Mouse (Mus musculus): ENCODE data around the gene Foxf1. TPM values are rescaled to one million over a fixed set of nuclear protein-coding genes. Genes with fewer than 3 reads are reported as not detected.

Foxf1 gene
- polyA plus RNA-seq, 1 experiment from 2014 or later = 4.9 TPM

- H3K27ac ChIP-seq = no peak overlapping the region
- H3K9me3 ChIP-seq = no peaks in the 10 kb centered on the region
- H3K27me3 ChIP-seq (ENCODE audit: insufficient read depth, poor library complexity, severe bottlenecking) = peaks cover 100% of the 10 kb centered on the region
- H3K4me3 ChIP-seq = no peak overlapping the region
- no peaks in the 10 kb centered on the region for H3K36me3 ChIP-seq
- peaks cover 27% of the 10 kb centered on the region for H3K4me1 ChIP-seq (replicated peaks)
- WGBS = 1% methylated on average over 15 of the region's 15 CpGs
- DNase-seq (ENCODE audit: low spot score) = peak; percentile 33
Measured at GRCm38 (mm10) chr8:121074108-121074847, 9.9 kb upstream of the Foxf1 start.

- Histone ChIP-seq H3K4me1 (replicated peaks) (peaks cover 27% of the 10 kb centered on the region), H3K4me3 (no peak overlapping the region), H3K36me3 (no peaks in the 10 kb centered on the region), H3K27me3 (ENCODE audit: insufficient read depth, poor library complexity, severe bottlenecking) (peaks cover 100% of the 10 kb centered on the region), H3K9me3 (no peaks in the 10 kb centered on the region), H3K27ac (no peak overlapping the region)
- DNase-seq (ENCODE audit: low spot score) = no peak
- WGBS = 1% methylated on average over 10 of the region's 10 CpGs
Measured at GRCm38 (mm10) chr8:121074848-121075145, 9.4 kb upstream of the Foxf1 start.

GRCm38 (mm10) chr8:121075936-121076335, 8.2 kb upstream of the Foxf1 start:
- 1% methylated on average over 13 of the region's 13 CpGs for WGBS
- DNase-seq (ENCODE audit: low spot score) = peak; percentile 41
- Histone ChIP-seq H3K9me3 (no peaks in the 10 kb centered on the region), H3K4me3 (no peak overlapping the region), H3K27ac (no peak overlapping the region), H3K4me1 (replicated peaks) (peaks cover 28% of the 10 kb centered on the region), H3K27me3 (ENCODE audit: insufficient read depth, poor library complexity, severe bottlenecking) (peaks cover 100% of the 10 kb centered on the region), H3K36me3 (no peaks in the 10 kb centered on the region)

GRCm38 (mm10) chr8:121076555-121076954, 7.6 kb upstream of the Foxf1 start:
- H3K27ac ChIP-seq = no peak overlapping the region
- H3K4me1 ChIP-seq (replicated peaks) = peaks cover 26% of the 10 kb centered on the region
- DNase-seq (ENCODE audit: low spot score) = peak; percentile 11
- WGBS = 7% methylated on average over 7 of the region's 7 CpGs
- no peaks in the 10 kb centered on the region for H3K36me3 ChIP-seq
- H3K27me3 ChIP-seq (ENCODE audit: insufficient read depth, poor library complexity, severe bottlenecking) = peaks cover 100% of the 10 kb centered on the region
- H3K4me3 ChIP-seq = no peak overlapping the region
- H3K9me3 ChIP-seq = no peaks in the 10 kb centered on the region

- no peak overlapping the region for H3K27ac ChIP-seq
- no peaks in the 10 kb centered on the region for H3K9me3 ChIP-seq
- DNase-seq (ENCODE audit: low spot score) = peak; percentile 28
- 2% methylated on average over 14 of the region's 14 CpGs for WGBS
- H3K4me3 ChIP-seq = no peak overlapping the region
- peaks cover 100% of the 10 kb centered on the region for H3K27me3 ChIP-seq (ENCODE audit: insufficient read depth, poor library complexity, severe bottlenecking)
- no peaks in the 10 kb centered on the region for H3K36me3 ChIP-seq
- H3K4me1 ChIP-seq (replicated peaks) = peaks cover 29% of the 10 kb centered on the region
Measured at GRCm38 (mm10) chr8:121078721-121079120, 5.5 kb upstream of the Foxf1 start.

- no peaks in the 10 kb centered on the region for H3K36me3 ChIP-seq
- H3K9me3 ChIP-seq = no peaks in the 10 kb centered on the region
- peaks cover 33% of the 10 kb centered on the region for H3K4me1 ChIP-seq (replicated peaks)
- H3K4me3 ChIP-seq = no peak overlapping the region
- DNase-seq (ENCODE audit: low spot score) = no peak
- 2% methylated on average over 7 of the region's 7 CpGs for WGBS
- H3K27me3 ChIP-seq (ENCODE audit: insufficient read depth, poor library complexity, severe bottlenecking) = peaks cover 100% of the 10 kb centered on the region
- no peak overlapping the region for H3K27ac ChIP-seq
Measured at GRCm38 (mm10) chr8:121079201-121079600, 5.0 kb upstream of the Foxf1 start.

GRCm38 (mm10) chr8:121079944-121080343, 4.2 kb upstream of the Foxf1 start:
- 3% methylated on average over 12 of the region's 12 CpGs for WGBS
- H3K4me3 ChIP-seq = no peak overlapping the region
- peaks cover 41% of the 10 kb centered on the region for H3K4me1 ChIP-seq (replicated peaks)
- peaks cover 100% of the 10 kb centered on the region for H3K27me3 ChIP-seq (ENCODE audit: insufficient read depth, poor library complexity, severe bottlenecking)
- no peak overlapping the region for H3K27ac ChIP-seq
- H3K9me3 ChIP-seq = no peaks in the 10 kb centered on the region
- peak; percentile 43 for DNase-seq (ENCODE audit: low spot score)
- H3K36me3 ChIP-seq = no peaks in the 10 kb centered on the region

GRCm38 (mm10) chr8:121080361-121081090, 3.7 kb upstream of the Foxf1 start:
- peak; percentile 46 for DNase-seq (ENCODE audit: low spot score)
- no peak overlapping the region for H3K4me3 ChIP-seq

GRCm38 (mm10) chr8:121081398-121081797, 2.8 kb upstream of the Foxf1 start:
- Histone ChIP-seq H3K4me1 (replicated peaks) (peaks cover 41% of the 10 kb centered on the region), H3K36me3 (no peaks in the 10 kb centered on the region), H3K4me3 (no peak overlapping the region), H3K27me3 (ENCODE audit: insufficient read depth, poor library complexity, severe bottlenecking) (peaks cover 100% of the 10 kb centered on the region), H3K9me3 (no peaks in the 10 kb centered on the region), H3K27ac (no peak overlapping the region)
- peak; percentile 6 for DNase-seq (ENCODE audit: low spot score)
- WGBS = 2% methylated on average over 7 of the region's 7 CpGs

More at GRCm38 (mm10) chr8:121080361-121081090, 3.7 kb upstream of the Foxf1 start:
- H3K4me1 ChIP-seq (replicated peaks) = peaks cover 44% of the 10 kb centered on the region
- no peak overlapping the region for H3K27ac ChIP-seq
- H3K9me3 ChIP-seq = no peaks in the 10 kb centered on the region
- peaks cover 100% of the 10 kb centered on the region for H3K27me3 ChIP-seq (ENCODE audit: insufficient read depth, poor library complexity, severe bottlenecking)
- under 1% methylated on average over 49 of the region's 49 CpGs for WGBS
- no peaks in the 10 kb centered on the region for H3K36me3 ChIP-seq

GRCm38 (mm10) chr8:121082218-121083092, 1.7 kb upstream of the Foxf1 start:
- Histone ChIP-seq H3K9me3 (no peaks in the 10 kb centered on the region), H3K27me3 (ENCODE audit: insufficient read depth, poor library complexity, severe bottlenecking) (peaks cover 100% of the 10 kb centered on the region), H3K27ac (no peak overlapping the region), H3K36me3 (no peaks in the 10 kb centered on the region), H3K4me3 (peak overlapping the region; percentile 59), H3K4me1 (replicated peaks) (peaks cover 41% of the 10 kb centered on the region)
- DNase-seq (ENCODE audit: low spot score) = peak; percentile 50
- 1% methylated on average over 57 of the region's 57 CpGs for WGBS

GRCm38 (mm10) chr8:121083093-121083935, 872 bp upstream of the Foxf1 start:
- under 1% methylated on average over 89 of the region's 89 CpGs for WGBS
- H3K4me1 ChIP-seq (replicated peaks) = peaks cover 41% of the 10 kb centered on the region
- H3K36me3 ChIP-seq = no peaks in the 10 kb centered on the region
- H3K27me3 ChIP-seq (ENCODE audit: insufficient read depth, poor library complexity, severe bottlenecking) = peaks cover 100% of the 10 kb centered on the region
- peak; percentile 77 for DNase-seq (ENCODE audit: low spot score)
- H3K27ac ChIP-seq = peak overlapping the region; percentile 4; the same call in 1 of the 2 replicates
- H3K9me3 ChIP-seq = no peaks in the 10 kb centered on the region
- H3K4me3 ChIP-seq = peak overlapping the region; percentile 59

- peaks cover 41% of the 10 kb centered on the region for H3K4me1 ChIP-seq (replicated peaks)
- DNase-seq (ENCODE audit: low spot score) = no peak
- H3K27ac ChIP-seq = peak overlapping the region; percentile 4; the same call in 1 of the 2 replicates
- 4% methylated on average over 20 of the region's 27 CpGs for WGBS
- no peaks in the 10 kb centered on the region for H3K9me3 ChIP-seq
- peak overlapping the region; percentile 59 for H3K4me3 ChIP-seq
- no peaks in the 10 kb centered on the region for H3K36me3 ChIP-seq
- H3K27me3 ChIP-seq (ENCODE audit: insufficient read depth, poor library complexity, severe bottlenecking) = peaks cover 100% of the 10 kb centered on the region
Measured at GRCm38 (mm10) chr8:121083936-121084209, 313 bp upstream of the Foxf1 start.
